Mouse (Mus musculus) neural tube, embryonic 14.5 days (tissue): Measurements from ENCODE around the gene Ecpas. TPM values are rescaled to one million over a fixed set of nuclear protein-coding genes. Genes with fewer than 3 reads are reported as not detected.
A peak's percentile ranks its signal among the peaks of the same experiment; 100 is the strongest.

Experiments used
- ATAC-seq: fragments of 200-750 bp; cut with Nextera tagmentation; 2 replicates; pipeline ENCODE4 v1.8.0; 2017; ENCODE audit warnings: low read depth, mild to moderate bottlenecking, moderate TSS enrichment, moderate library complexity
- H3K27ac ChIP-seq: fragments of 300-500 bp; sonication (generic); 2 replicates; pipeline ENCODE4 v1.5.1; 2014; ENCODE audit warnings: low read depth, mild to moderate bottlenecking, control low read depth, low read length, moderate library complexity, mixed read lengths
- H3K27me3 ChIP-seq: fragments of 300-500 bp; sonication (generic); 2 replicates; pipeline ENCODE4 v1.6.1; 2014; ENCODE audit warnings: low read length; ENCODE audit not compliant: control insufficient read depth, insufficient read depth
- H3K36me3 ChIP-seq: fragments of 300-500 bp; sonication (generic); 2 replicates; pipeline ENCODE4 v1.6.1; 2014; ENCODE audit warnings: low read length, mixed read lengths; ENCODE audit not compliant: control insufficient read depth, insufficient read depth
- H3K4me1 ChIP-seq: fragments of 300-500 bp; sonication (generic); 2 replicates; pipeline ENCODE4 v1.6.1; 2014; ENCODE audit warnings: low read length; ENCODE audit not compliant: control insufficient read depth, insufficient read depth
- H3K4me2 ChIP-seq: fragments of 300-500 bp; sonication (generic); 2 replicates; pipeline ENCODE4 v1.6.1; 2014; ENCODE audit warnings: mild to moderate bottlenecking, low read depth, low read length, control low read depth
- H3K4me3 ChIP-seq: fragments of 300-500 bp; sonication (generic); 2 replicates; pipeline ENCODE4 v1.5.1; 2014; ENCODE audit warnings: low read depth, low read length, control low read depth, mixed read lengths
- H3K9ac ChIP-seq: fragments of 300-500 bp; sonication (generic); replicated peaks from 2 replicates; pipeline ENCODE4 v1.6.1; 2014; ENCODE audit warnings: low read depth, mild to moderate bottlenecking, control low read depth, low read length, mixed read lengths
- H3K9me3 ChIP-seq: fragments of 300-500 bp; sonication (generic); 2 replicates; pipeline ENCODE4 v1.6.1; 2016; ENCODE audit warnings: low read length; ENCODE audit not compliant: control insufficient read depth
- WGBS: fragments of 180-500 bp; shearing (Covaris S2); extraction: QIAGEN DNeasy Blood & Tissue Kit; methylation state at CpG from one replicate; pipeline ENCODE4 v1.1.7; 2014; 5-methylcytosine and 5-hydroxymethylcytosine counted together
- polyA plus RNA-seq: library from polyadenylated mRNA; unstranded; fragments of >200 nt; fragmentation: Nextera tagmentation; extraction: Ambion mirVana; gene quantifications from 2 replicates; pipeline ENCODE4 v1.2.1, GENCODE M21; 2014

The Ecpas gene
- polyA plus RNA-seq, 1 experiment from 2014 or later, result 58.6 TPM

DNA sequence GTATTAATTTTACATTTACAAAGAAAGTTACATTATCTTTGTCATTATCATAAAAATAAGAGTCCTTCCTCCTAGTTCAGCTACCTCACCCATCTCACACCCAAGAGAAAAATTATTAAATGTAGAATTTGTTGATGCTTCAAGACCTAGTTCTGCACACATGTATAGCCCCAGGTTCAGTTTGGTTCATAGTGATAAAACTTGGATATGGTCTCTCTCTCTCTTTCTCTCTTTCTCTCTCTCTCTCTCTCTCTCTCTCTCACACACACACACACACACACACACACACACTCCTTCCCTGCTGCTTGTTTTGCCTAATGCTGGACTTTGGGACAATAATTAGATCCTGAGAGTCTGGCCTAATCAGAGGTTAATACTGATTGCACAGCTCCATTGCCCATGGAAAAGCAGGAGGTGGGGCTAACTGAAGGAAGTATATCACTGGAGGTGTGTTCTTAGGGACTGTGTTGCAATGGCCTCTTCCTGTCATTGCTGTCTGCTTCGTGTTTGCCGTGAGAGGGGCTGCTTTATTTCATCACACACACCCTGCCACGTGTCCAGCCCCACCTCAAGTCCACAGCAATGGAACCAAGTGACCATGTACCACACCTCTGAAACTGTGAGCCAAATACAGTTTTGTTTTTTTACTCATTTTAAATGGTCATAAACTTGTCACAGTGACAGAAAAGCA is 932 bp upstream of the Ecpas start:
- Histone ChIP-seq H3K9me3 (no peaks in the 10 kb centered on the region), H3K27me3 (no peaks in the 10 kb centered on the region), H3K4me1 (peaks cover 6% of the 10 kb centered on the region; the same call in 1 of the 2 replicates), H3K36me3 (no peaks in the 10 kb centered on the region), H3K4me3 (peak overlapping the region; percentile 71; the same call in 1 of the 2 replicates), H3K9ac (no peak overlapping the region), H3K4me2 (peak overlapping the region; percentile 42; the same call in 1 of the 2 replicates), H3K27ac (no peak overlapping the region)
- ATAC-seq, result no peak
- 44% methylated on average over 3 of the region's 3 CpGs for WGBS

- peak overlapping the region; percentile 98 for H3K27ac ChIP-seq
Observed at GRCm38 (mm10) chr4:58911831-58912628, 519 bp downstream of the Ecpas start.

DNA sequence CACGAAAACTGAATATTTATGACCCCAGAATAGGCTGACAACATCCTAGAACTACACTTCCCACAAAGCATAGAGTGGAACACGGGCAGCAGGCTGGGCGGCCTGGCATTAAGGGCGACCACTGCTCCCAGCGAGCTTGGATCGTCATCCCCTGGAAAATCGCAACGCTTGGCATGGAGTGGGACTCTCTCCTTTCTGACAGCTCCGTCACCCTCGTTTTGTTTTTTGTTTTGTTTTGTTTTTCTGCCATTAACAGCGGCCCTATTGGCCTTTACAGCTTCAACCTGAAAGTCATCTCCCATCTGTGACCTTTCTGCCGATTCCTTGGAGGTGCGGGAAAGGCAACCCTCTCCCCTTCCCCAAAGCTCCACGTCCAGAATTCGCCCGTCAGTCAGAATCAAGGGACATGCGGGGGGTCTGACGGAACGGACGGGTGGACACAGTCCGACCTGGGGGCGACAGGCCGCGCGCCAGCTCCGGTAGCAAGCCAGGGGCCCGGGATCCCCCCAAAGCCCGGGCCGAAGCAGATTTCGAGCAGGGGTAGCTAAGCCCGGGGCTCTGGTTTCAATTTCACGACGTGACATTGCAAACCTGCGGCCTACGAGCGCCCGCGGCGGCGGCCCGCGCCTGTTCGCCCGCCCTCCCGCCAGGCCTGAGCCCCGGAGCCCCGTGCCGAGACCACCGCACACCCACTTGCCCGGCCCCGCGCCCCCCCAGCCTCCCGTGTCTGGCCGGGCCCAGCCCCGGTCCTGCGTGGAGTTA is 1.3 kb downstream of the Ecpas start:
- WGBS, result under 1% methylated on average over 49 of the region's 56 CpGs
- Histone ChIP-seq H3K36me3 (no peaks in the 10 kb centered on the region), H3K27ac (peak overlapping the region; percentile 98), H3K4me3 (peak overlapping the region; percentile 71), H3K9ac (peak overlapping the region; percentile 97), H3K9me3 (no peaks in the 10 kb centered on the region), H3K4me1 (peaks cover 6% of the 10 kb centered on the region; the same call in 1 of the 2 replicates), H3K4me2 (peak overlapping the region; percentile 42), H3K27me3 (no peaks in the 10 kb centered on the region)
- peak; percentile 68 for ATAC-seq

More at GRCm38 (mm10) chr4:58911831-58912628, 519 bp downstream of the Ecpas start:
- Histone ChIP-seq H3K36me3 (no peaks in the 10 kb centered on the region), H3K9me3 (no peaks in the 10 kb centered on the region), H3K27me3 (no peaks in the 10 kb centered on the region), H3K4me3 (peak overlapping the region; percentile 71), H3K4me2 (peak overlapping the region; percentile 42), H3K4me1 (peaks cover 6% of the 10 kb centered on the region; the same call in 1 of the 2 replicates), H3K9ac (peak overlapping the region; percentile 97)
- under 1% methylated on average over 104 of the region's 126 CpGs for WGBS
- peak; percentile 89 for ATAC-seq

DNA sequence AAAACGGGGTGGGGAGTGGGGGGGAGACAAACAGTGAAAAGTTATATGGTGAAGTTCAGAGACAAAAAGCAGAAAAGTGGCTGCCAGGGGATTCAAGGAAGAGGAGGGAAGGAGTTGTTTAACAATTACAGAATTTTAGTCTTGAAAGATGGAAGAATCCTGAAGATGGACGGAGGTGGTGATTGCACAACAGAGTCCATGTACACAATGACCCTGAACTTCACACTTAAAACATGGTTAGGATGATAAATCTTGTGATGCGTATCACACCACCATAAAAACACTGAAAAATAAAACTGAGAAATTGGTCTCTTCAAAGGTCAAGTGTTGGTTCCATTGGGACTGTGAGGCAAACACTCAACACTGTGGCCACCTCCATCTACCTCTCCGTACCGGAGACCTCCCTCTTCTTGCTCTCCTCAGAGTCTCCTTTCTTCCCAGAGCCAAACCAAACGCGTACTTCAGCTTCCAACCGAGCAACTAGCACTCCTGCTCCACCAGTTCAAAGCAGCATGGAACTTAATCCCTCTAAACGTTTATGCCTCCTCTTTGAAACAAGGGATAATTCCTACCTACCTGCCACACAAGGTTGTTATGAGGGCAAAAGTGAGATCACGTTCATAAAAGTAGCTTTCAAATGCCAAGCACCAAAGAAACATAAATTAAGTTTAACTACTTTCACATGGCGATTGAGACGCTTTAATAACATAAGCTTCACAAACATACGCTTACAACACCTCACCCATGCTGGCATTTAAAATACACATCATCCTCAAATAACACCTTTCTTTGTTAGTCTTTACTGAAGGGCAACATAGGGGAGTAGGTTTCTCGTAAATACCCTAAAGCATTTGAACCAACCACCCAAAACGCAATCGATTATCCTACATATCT is 2.1 kb downstream of the Ecpas start:
- Histone ChIP-seq H3K27me3 (no peaks in the 10 kb centered on the region), H3K4me2 (peak overlapping the region; percentile 42), H3K4me1 (peaks cover 6% of the 10 kb centered on the region; the same call in 1 of the 2 replicates), H3K9me3 (no peaks in the 10 kb centered on the region), H3K4me3 (peak overlapping the region; percentile 71), H3K27ac (peak overlapping the region; percentile 98; the same call in 1 of the 2 replicates), H3K9ac (peak overlapping the region; percentile 97), H3K36me3 (no peaks in the 10 kb centered on the region)
- 35% methylated on average over 16 of the region's 16 CpGs for WGBS
- ATAC-seq, result no peak

DNA sequence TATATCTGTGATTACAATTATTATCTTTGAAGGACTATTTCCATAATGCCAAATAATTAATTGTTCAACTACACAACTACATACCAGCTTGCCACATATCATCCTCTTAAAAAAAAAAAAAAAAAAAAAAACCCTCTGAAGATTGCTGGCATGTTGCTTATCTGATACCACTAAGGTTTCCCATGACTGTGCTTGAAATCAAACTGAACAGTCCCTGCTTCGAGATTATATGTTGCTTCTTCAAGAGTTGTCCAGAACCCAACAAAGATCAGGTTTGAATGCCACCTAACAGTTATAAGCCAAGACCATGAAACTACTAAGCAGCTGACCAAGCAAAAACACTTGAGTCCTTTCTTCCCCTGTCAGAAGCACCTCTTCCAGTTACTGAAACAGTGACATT is 5.1 kb downstream of the Ecpas start:
- no peak for ATAC-seq
- no peak overlapping the region for H3K4me2 ChIP-seq

GRCm38 (mm10) chr4:58898318-58898717 is 14.2 kb downstream of the Ecpas start:
- ATAC-seq, result no peak
- H3K4me3 ChIP-seq, result no peak overlapping the region
- no peaks in the 10 kb centered on the region for H3K9me3 ChIP-seq
- no peaks in the 10 kb centered on the region for H3K4me1 ChIP-seq
- H3K27me3 ChIP-seq, result no peaks in the 10 kb centered on the region
- no peak overlapping the region for H3K27ac ChIP-seq
- H3K4me2 ChIP-seq, result no peak overlapping the region
- H3K36me3 ChIP-seq, result no peaks in the 10 kb centered on the region
- no peak overlapping the region for H3K9ac ChIP-seq

More for the DNA sequence above, 5.1 kb downstream of the Ecpas start:
- WGBS, result 94% methylated on average over 1 of the region's 1 CpGs
- peaks cover 3% of the 10 kb centered on the region; the same call in 1 of the 2 replicates for H3K4me1 ChIP-seq
- no peak overlapping the region for H3K9ac ChIP-seq
- H3K4me3 ChIP-seq, result no peak overlapping the region
- H3K27ac ChIP-seq, result no peak overlapping the region
- H3K9me3 ChIP-seq, result no peaks in the 10 kb centered on the region
- no peaks in the 10 kb centered on the region for H3K27me3 ChIP-seq
- no peaks in the 10 kb centered on the region for H3K36me3 ChIP-seq

DNA sequence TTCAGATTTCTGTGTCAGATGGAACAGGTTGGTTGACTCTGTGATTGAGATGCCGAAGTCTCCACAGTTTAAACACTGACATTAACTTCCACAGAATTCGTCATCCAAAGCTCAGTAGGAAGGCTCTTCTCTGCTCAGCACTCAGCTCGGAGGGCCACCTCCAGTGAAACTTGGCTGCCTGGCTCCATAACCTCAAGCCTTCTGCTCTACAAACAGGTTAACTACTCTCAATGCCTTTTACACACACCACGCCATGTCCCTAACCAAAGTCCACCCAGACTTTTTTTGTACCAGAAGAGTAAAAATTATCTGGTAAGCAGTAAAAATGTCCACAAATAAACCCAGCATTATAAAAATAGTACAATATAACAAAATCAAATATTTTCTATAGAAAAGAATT is 15.1 kb downstream of the Ecpas start:
- no peaks in the 10 kb centered on the region for H3K27me3 ChIP-seq
- no peak for ATAC-seq
- H3K36me3 ChIP-seq, result no peaks in the 10 kb centered on the region
- no peak overlapping the region for H3K9ac ChIP-seq
- no peak overlapping the region for H3K27ac ChIP-seq
- WGBS, result 71% methylated on average over 4 of the region's 4 CpGs
- no peak overlapping the region for H3K4me2 ChIP-seq
- no peaks in the 10 kb centered on the region for H3K9me3 ChIP-seq
- no peaks in the 10 kb centered on the region for H3K4me1 ChIP-seq
- H3K4me3 ChIP-seq, result no peak overlapping the region

DNA sequence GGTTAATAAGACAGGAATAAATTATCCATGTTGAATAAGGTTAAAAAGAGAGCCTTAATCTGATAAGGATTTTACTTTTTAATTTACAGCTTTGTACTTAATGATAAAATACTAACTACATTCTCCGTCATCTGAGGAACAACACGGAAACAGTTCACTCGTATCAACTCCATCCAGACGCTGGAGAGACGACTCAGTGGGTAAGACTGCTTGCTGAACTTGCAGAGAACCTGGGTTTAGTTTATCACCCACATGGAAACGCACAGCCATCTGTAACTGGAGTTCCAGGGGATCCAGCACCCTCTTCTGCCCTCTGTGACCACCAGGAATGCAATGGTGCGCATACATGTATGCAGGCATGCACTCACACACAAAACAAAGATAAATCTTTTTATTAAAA is 18.1 kb downstream of the Ecpas start:
- H3K27ac ChIP-seq, result no peak overlapping the region
- H3K9me3 ChIP-seq, result no peaks in the 10 kb centered on the region
- no peak for ATAC-seq
- no peak overlapping the region for H3K4me2 ChIP-seq
- no peaks in the 10 kb centered on the region for H3K4me1 ChIP-seq
- WGBS, result 90% methylated on average over 7 of the region's 7 CpGs
- H3K9ac ChIP-seq, result no peak overlapping the region
- H3K4me3 ChIP-seq, result no peak overlapping the region
- no peaks in the 10 kb centered on the region for H3K36me3 ChIP-seq
- no peaks in the 10 kb centered on the region for H3K27me3 ChIP-seq
